Mouse (Mus musculus): ENCODE results near the gene Actl6b.
A peak's percentile ranks its signal among the peaks of the same experiment; 100 is the strongest.
"Not testable (repeated sequence)": the region's sequence is repeated elsewhere in the genome, so short reads cannot be mapped to it uniquely, and the experiment has no call there.

Actl6b gene

DNA sequence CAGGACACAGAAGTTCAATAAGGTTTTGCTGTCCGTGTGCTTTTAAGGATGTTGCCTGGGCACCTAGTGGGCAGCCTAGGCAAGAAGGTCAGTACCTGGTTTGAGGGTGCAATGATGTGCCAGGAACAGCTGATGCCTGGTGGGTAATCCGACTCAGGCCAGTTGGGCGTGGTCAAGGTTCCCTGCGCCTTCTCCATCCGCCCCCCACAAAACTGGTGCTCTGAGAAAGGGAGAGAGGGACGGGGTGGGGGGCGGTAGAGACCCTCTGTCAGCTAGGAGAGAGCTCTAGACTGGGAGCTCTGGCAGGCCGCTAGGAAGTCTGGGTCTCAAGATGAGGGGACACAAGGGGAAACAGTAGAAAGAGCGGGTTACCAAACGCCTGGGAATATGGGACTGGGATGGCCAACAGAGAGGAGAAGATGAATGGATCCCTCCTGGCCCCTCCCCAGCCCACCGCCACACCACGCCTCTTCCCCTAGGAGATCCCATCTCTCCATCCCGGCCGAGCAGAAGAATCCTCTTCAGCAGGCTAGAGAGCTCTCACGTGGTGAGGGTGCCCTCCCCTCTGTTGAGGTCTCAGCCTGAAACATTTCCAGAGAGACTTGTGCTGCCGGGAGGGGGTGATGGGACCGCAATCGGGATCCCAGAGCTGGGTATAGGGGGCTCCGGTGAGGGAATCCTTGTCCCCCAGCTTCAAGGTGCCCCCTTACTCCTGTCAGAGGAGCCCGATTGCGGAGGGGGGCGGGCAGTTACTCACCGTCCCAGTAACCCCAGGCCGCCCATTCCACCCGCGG is 54.7 kb downstream of the Actl6b start:
- DNase-seq (ENCODE audit: low spot score), result no peak

- no peak for DNase-seq (ENCODE audit: low spot score)
These were observed 55.4 kb downstream of the Actl6b start for GRCm38 (mm10) chr5:137608654-137609190.

DNA sequence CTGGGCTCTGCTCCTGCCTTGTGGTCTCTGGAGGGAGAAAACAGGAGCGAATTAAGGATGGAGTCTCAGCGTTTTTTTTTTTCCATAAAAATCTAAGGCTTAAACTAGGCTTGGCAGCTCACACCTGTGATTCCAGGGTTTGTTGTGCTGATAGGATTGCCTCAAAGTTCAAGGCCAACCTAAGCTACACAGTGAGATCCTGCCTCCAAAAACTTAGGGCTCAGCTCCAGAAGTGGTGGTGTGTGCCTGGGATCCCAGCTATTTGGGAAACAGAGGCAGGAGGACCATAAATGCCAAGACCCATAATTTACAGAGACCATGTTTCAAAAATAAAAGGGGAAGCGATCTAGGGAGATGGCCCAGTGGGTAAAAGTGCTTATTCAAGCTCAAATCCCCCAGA is 56.0 kb downstream of the Actl6b start:
- DNase-seq (ENCODE audit: low spot score), result no peak

DNA sequence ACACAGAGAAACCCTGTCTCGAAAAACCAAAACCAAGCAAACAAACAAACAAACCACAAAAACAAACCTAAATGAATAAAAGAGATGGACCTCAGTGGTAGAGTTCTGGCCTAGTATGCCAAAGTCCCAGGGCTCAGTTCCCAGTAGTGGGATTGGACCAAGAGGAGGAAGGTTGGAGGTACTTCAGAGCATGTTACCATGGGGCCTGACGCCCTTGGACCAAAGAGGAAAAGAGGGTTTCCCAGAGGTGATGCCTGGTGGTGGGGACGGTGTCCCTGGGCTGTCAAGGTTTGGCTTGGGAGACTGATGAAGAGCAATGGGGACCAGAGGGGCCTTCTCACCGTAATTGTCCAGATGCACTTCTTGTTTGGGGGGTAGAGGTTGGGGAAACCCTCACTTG is 56.7 kb downstream of the Actl6b start:
- no peak for DNase-seq (ENCODE audit: low spot score)

- DNase-seq (ENCODE audit: low spot score), result peak; percentile 82
These were observed 57.4 kb downstream of the Actl6b start for GRCm38 (mm10) chr5:137610548-137611244.

DNA sequence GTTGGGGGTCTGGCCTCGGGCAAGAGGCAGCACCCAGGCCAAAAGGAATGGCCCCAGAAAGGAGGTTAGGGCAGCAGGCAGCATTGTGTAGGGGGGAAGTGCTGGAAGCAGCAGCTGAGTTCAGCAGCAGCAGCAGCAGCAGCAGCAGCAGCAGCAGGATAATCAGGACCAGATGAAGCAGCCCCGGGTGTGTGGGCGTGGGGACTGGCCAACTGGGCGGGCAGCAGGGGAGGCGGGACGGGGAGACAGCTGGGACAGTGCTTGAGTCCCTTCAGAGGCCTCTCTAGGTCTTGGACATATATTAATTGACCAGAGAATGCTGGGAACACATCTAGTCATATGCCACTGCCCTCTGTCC is 57.9 kb downstream of the Actl6b start:
- peak; percentile 63 for DNase-seq (ENCODE audit: low spot score)

GRCm38 (mm10) chr5:137613076-137613475 is 59.8 kb downstream of the Actl6b start:
- no peak for DNase-seq (ENCODE audit: low spot score)

DNA sequence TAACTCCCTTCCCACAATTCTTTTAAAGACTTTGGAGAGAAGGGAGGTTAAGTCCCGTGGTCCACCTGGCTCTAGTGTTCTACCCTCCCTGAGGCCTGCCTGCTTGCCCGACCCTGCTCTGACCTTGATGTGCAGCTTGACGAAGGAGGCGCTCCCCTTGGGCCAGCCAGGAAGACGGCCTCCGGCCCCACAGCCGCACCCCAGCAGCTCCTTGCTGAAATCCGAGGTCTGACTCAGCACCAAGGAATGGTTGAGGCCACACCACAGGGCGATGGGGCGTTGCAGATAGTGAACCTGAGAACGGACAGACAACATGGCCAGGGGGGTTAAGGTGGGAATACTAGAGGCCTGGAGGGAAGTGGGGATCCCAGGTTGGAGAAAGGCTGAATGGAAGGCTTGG is 60.2 kb downstream of the Actl6b start, which contains the start of gene Pcolce:
Gene Pcolce, minus strand, starts transcription at position 235 of the 400 bp plus-strand sequence.
- no peak for DNase-seq (ENCODE audit: low spot score)

DNA sequence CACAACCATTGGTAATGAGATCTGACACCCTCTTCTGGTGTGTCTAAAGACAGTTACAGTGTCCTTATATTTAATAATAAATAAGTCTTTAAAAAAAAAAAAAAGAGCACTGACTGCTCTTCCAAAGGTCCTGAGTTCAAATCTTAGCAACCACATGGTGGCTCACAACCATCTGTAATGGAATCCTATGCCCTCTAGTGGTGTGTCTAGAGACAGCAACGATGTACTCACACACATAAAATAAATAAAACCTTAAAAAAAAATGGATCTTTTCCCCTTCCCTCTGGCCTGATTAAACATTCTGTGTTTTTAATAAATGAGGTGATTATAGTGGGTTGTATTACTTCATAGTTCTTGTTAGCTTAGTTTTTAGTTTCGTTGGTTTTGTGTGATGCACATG is 61.6 kb downstream of the Actl6b start:
- not testable (repeated sequence) for DNase-seq (ENCODE audit: low spot score)

GRCm38 (mm10) chr5:137615347-137615746 is 62.0 kb downstream of the Actl6b start:
- no peak for DNase-seq (ENCODE audit: low spot score)

Data from yolk sac, embryonic 10.5 days (tissue).